Mouse (Mus musculus) heart, adult 2 months (tissue): ENCODE measurements around the gene Papss2.

Experiments used
- CTCF ChIP-seq: fragments of 200-600 bp; IDR thresholded peaks from 2 replicates; pipeline ENCODE4 v1.8.1; 2022; ENCODE audit warnings: antibody characterized with exemption, mild to moderate bottlenecking, moderate library complexity
- POLR2A ChIP-seq: fragments of 200-500 bp; IDR thresholded peaks from 2 replicates; pipeline ENCODE4 v1.6.1; 2011; ENCODE audit warnings: mild to moderate bottlenecking, low read depth, low read length, control low read depth; ENCODE audit not compliant: insufficient read depth

DNA sequence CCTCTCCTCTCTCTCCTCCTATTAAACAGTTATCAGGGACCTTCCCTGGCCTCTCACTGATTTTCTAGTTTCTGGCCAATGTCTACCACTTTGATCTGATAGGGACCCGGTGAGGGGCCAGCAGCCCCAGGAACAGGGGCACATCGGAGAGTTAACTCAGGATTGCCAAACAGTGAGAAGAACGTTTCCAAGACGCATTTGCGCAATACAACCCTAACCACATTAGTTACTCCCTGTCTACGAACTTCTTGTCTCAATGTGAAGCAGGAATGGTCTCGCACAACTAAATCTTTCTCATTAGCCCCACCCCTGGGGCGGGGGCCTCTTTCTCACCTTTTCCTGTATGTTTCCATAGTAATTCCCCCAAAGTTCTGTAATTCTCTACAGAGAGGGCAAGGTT, 28.6 kb upstream of the Papss2 start:
- TF ChIP-seq CTCF (no peak), POLR2A (no peak)
